Mouse (Mus musculus) lung, postnatal 0 days (tissue): ENCODE data around the gene Hspg2. TPM values are rescaled to one million over a fixed set of nuclear protein-coding genes. Genes with fewer than 3 reads are reported as not detected.
"Not testable (repeated sequence)": the region's sequence is repeated elsewhere in the genome, so short reads cannot be mapped to it uniquely, and the experiment has no call there.

Experiments used
- ATAC-seq: fragments of 200-750 bp; cut with Nextera tagmentation; 2 replicates; pipeline ENCODE4 v1.8.0; 2017; ENCODE audit warnings: moderate library complexity
- DNase-seq: peaks from one replicate; pipeline ENCODE4 v3.0.0-alpha.2; 2016; ENCODE audit warnings: low spot score
- H3K27ac ChIP-seq: fragments of 300-500 bp; sonication (generic); 2 replicates; pipeline ENCODE4 v1.5.1; 2014; ENCODE audit warnings: antibody characterized with exemption, mild to moderate bottlenecking, low read length, mixed read lengths
- H3K27me3 ChIP-seq: fragments of 300-500 bp; sonication (generic); replicated peaks from 2 replicates; pipeline ENCODE4 v1.6.1; 2014; ENCODE audit warnings: low read length, mixed read lengths; ENCODE audit not compliant: insufficient read depth
- H3K36me3 ChIP-seq: fragments of 300-500 bp; sonication (generic); 2 replicates; pipeline ENCODE4 v1.6.1; 2014; ENCODE audit warnings: low read length, mixed read lengths; ENCODE audit not compliant: insufficient read depth
- H3K4me1 ChIP-seq: fragments of 300-500 bp; sonication (generic); 2 replicates; pipeline ENCODE4 v1.6.1; 2014; ENCODE audit warnings: antibody characterized with exemption, low read depth, low read length, mixed read lengths; ENCODE audit not compliant: insufficient read depth
- H3K4me2 ChIP-seq: fragments of 300-500 bp; sonication (generic); replicated peaks from 2 replicates; pipeline ENCODE4 v1.6.1; 2014; ENCODE audit warnings: low read depth, mild to moderate bottlenecking, low read length, moderate library complexity, mixed read lengths
- H3K4me3 ChIP-seq: fragments of 300-500 bp; sonication (generic); 2 replicates; pipeline ENCODE4 v1.5.1; 2014; ENCODE audit warnings: low read depth, low read length
- H3K9ac ChIP-seq: fragments of 300-500 bp; sonication (generic); replicated peaks from 2 replicates; pipeline ENCODE4 v1.6.1; 2014; ENCODE audit warnings: low read depth, mild to moderate bottlenecking
- H3K9me3 ChIP-seq: fragments of 300-500 bp; sonication (generic); 2 replicates; pipeline ENCODE4 v1.6.1; 2016; ENCODE audit warnings: low read length, mixed read lengths
- CTCF ChIP-seq: IDR thresholded peaks from 2 replicates; pipeline ENCODE4 v1.5.1; 2016; ENCODE audit warnings: antibody characterized with exemption, mild to moderate bottlenecking
- EP300 ChIP-seq: IDR thresholded peaks from 2 replicates; pipeline ENCODE4 v1.6.1; 2016; ENCODE audit warnings: antibody characterized with exemption, mild to moderate bottlenecking, control low read depth
- WGBS: fragments of 180-500 bp; shearing (Covaris S2); extraction: QIAGEN DNeasy Blood & Tissue Kit; methylation state at CpG from one replicate; pipeline ENCODE4 v1.1.7; 2014; 5-methylcytosine and 5-hydroxymethylcytosine counted together
- polyA plus RNA-seq: library from polyadenylated mRNA; unstranded; fragments of >200 nt; fragmentation: Nextera tagmentation; extraction: Ambion mirVana; gene quantifications from 2 replicates; pipeline ENCODE4 v1.2.1, GENCODE M21; 2015

Hspg2 gene
- polyA plus RNA-seq, 1 experiment from 2014 or later, result 25.3 TPM

DNA sequence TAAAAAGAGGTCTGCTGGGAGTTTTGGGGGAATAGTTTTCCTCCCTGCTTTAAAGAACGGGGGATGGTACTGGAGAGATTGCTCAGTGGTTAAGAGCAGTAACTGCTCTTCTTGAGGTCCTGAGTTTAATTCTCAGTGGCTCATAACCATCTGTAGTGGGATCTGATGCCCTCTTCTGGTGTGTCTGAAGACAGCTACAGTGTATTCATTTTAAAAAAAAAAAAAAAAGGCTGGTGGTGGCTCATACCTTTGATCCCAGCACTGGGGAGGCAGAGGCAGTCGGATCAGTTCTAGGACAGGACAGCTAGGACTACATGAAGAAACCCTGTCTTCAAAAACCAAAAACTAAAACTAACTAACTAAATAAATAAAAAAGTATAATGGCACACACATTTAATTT lies 111.7 kb downstream of the Hspg2 start:
- Histone ChIP-seq H3K27me3 (0 out of 2 replicates have a peak, but pooled peaks cover 3% of the 10 kb centered on the region), H3K4me3 (no peak overlapping the region), H3K4me1 (peaks cover 3% of the 10 kb centered on the region; the same call in 1 of the 2 replicates), H3K4me2 (no peak overlapping the region), H3K9ac (no peak overlapping the region), H3K36me3 (no peaks in the 10 kb centered on the region), H3K27ac (no peak overlapping the region), H3K9me3 (no peaks in the 10 kb centered on the region)
- DNase-seq (no peak), ATAC-seq (no peak)
- TF ChIP-seq CTCF (no peak), EP300 (no peak)
- WGBS, result 80% methylated on average over 2 of the region's 2 CpGs

DNA sequence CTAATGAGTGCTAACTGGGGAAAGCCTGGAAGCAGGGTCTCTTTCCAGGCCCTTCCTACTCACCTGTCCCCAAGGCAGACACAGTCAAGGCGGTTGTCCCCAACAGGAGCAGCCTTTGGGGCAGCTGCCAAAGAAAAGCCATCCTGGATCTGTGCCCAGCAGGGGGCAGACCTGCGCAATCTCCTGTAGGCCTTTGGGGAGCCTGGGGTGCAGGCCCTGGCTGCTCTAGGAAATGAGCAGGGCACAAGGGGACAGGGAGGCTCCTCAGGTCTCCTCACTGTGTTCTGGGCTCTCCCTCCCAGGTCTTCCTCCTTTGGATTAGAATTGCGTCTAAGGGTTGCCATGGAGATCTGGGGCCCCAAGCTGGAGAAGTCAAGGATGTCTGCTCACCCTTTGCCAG lies 113.2 kb downstream of the Hspg2 start:
- TF ChIP-seq EP300, result no peak
- peak; percentile 59 for TF ChIP-seq CTCF
- ATAC-seq (no peak), DNase-seq (no peak)
- Histone ChIP-seq H3K9ac (no peak overlapping the region), H3K27ac (no peak overlapping the region), H3K4me2 (no peak overlapping the region), H3K9me3 (no peaks in the 10 kb centered on the region), H3K4me1 (peaks cover 3% of the 10 kb centered on the region; the same call in 1 of the 2 replicates), H3K36me3 (no peaks in the 10 kb centered on the region), H3K27me3 (0 out of 2 replicates have a peak, but pooled peaks cover 3% of the 10 kb centered on the region), H3K4me3 (no peak overlapping the region)
- WGBS, result 28% methylated on average over 3 of the region's 3 CpGs

DNA sequence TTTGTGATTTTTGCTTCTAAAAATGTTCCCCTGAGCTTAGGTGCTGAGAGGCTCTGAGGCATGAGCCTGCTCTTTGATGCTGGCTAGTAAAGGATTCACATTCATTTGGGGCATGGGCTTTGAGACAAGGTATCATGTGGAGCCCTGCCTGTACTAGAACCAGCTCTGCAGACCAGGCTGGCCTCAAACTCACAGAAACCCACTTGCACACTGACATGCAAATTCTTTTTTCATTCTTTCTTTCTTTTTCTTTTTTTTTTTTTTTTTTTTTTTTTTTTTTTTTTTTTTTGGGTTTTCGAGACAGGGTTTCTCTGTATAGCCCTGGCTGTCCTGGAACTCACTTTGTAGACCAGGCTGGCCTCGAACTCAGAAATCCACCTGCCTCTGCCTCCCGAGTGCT lies 120.5 kb downstream of the Hspg2 start:
- not testable (repeated sequence) for ATAC-seq
- WGBS, result 100% methylated on average over 1 of the region's 3 CpGs

DNA sequence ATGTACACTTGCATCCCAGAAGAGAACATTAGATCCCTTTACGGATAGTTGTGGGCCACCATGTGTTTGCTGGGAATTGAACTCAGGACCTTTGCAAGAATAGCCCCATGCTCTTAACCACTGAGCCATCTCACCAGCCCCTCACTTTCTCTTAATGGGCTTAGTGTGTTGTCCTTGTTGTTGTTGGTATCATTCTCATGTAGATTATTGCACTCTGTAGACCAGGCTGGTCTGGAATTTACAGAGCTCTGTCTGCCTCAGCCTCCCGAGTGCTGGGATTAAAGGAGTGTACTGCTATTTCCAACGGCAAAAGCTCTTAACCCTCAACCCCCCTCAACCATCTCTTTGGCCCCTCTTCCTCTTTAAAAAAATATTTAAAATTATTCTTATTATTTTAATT lies 121.0 kb downstream of the Hspg2 start:
- H3K9me3 ChIP-seq, result no peaks in the 10 kb centered on the region
- ATAC-seq (no peak), DNase-seq (no peak)
- H3K27me3 ChIP-seq, result no peaks in the 10 kb centered on the region
- no peak overlapping the region for H3K4me2 ChIP-seq
- no peaks in the 10 kb centered on the region for H3K36me3 ChIP-seq
- no peaks in the 10 kb centered on the region for H3K4me1 ChIP-seq
- no peak for TF ChIP-seq EP300
- no peak for TF ChIP-seq CTCF
- no peak overlapping the region for H3K9ac ChIP-seq
- 79% methylated on average over 3 of the region's 3 CpGs for WGBS
- no peak overlapping the region for H3K27ac ChIP-seq
- H3K4me3 ChIP-seq, result no peak overlapping the region

More for the DNA sequence above, 120.5 kb downstream of the Hspg2 start:
- H3K4me2 ChIP-seq, H3K4me1 ChIP-seq, H3K27me3 ChIP-seq, H3K9me3 ChIP-seq, H3K4me3 ChIP-seq, DNase-seq, H3K9ac ChIP-seq, H3K27ac ChIP-seq, H3K36me3 ChIP-seq: not testable (repeated sequence)

DNA sequence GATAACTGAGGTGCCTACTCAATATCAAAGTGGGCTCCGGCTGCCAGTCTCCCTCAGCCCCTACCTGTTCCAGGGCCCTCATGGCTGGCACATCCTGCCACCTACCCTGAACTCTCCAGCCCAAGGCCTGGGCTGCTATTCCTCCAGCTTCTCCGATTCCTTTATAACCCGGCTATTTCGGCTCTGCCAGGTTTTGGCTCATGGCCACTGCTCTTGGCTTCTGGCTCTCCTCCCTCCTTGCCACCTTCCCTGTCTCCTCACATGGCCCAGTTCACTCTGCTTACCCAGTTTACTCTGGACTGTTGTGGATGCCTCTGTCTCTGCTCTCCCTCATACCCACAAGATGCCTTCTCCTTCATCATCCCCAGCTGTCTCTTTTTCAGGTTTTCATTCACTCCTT lies 122.4 kb downstream of the Hspg2 start:
- Histone ChIP-seq H3K36me3 (no peaks in the 10 kb centered on the region), H3K9me3 (no peaks in the 10 kb centered on the region), H3K4me2 (no peak overlapping the region), H3K4me3 (no peak overlapping the region), H3K9ac (no peak overlapping the region), H3K27me3 (no peaks in the 10 kb centered on the region), H3K27ac (no peak overlapping the region), H3K4me1 (peaks cover 3% of the 10 kb centered on the region; the same call in 1 of the 2 replicates)
- whole genome bisulfite sequencing, result 81% methylated on average over 4 of the region's 4 CpGs
- no peak for TF ChIP-seq EP300
- no peak for TF ChIP-seq CTCF
- DNase-seq (no peak), ATAC-seq (no peak)

DNA sequence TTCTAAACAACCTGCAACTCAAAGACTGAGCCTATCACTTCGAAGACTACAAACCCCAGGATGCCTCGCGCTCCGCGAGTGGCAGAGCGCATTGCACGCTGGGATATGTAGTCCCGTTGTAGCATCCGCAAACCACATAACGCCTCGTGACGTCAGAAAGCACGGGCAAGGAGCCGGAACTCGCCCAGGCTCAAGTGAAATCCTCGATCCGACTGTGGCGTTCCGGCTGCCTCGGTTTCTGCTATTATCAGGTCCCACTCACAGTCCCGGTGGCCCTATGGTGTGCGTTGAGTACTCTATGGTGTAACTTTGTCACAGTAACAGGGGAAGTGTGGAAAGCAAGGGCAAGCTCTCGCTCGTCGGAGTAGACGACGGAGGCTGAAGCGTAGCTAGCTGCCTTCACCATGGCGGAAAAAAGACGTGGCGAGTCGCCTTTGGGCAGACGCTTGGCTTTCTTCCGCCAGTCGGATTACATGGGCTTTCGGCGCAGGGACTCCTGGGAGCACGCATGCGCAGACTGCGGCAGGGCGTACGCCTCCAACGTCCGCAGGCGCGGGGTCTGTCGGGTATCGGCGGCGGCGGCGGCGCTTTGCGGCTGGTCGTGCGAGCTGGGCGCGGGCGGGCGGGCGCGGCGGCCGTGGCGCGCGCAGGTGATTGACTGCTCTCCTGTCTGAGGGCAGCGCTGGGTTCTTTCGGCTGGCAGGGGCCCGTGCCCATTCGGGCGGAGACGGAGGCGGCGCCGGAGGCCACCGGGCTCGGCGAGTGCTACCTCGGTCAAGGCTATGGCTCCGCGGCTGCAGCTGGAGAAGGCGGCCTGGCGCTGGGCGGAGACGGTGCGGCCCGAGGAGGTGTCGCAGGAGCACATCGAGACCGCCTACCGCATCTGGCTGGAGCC lies 125.3 kb downstream of the Hspg2 start, which contains the start of gene Usp48:
TSS of gene Usp48 (plus strand) at position 155 of the 895 bp plus-strand sequence.
- DNase-seq (peak; percentile 99), ATAC-seq (peak; percentile 96)
- H3K36me3 ChIP-seq, result no peaks in the 10 kb centered on the region
- peaks cover 4% of the 10 kb centered on the region; the same call in 1 of the 2 replicates for H3K4me1 ChIP-seq
- peak within 1 kb of the TSS; percentile 79 for H3K9ac ChIP-seq
- peak within 1 kb of the TSS; percentile 86 for H3K4me3 ChIP-seq
- WGBS, result under 1% methylated on average over 87 of the region's 92 CpGs
- no peaks in the 10 kb centered on the region for H3K9me3 ChIP-seq
- peak within 1 kb of the TSS; percentile 99 for H3K27ac ChIP-seq
- TF ChIP-seq EP300, result peak; percentile 53; the same call in 1 of the 2 replicates
- TF ChIP-seq CTCF, result no peak
- no peaks in the 10 kb centered on the region for H3K27me3 ChIP-seq
- H3K4me2 ChIP-seq, result peak within 1 kb of the TSS; percentile 70
